Mouse (Mus musculus) liver, embryonic 11.5 days (tissue): ENCODE data around the gene Cfap46. TPM values are rescaled to one million over a fixed set of nuclear protein-coding genes. Genes with fewer than 3 reads are reported as not detected.

Experiments
- ATAC-seq: fragments of 200-750 bp; cut with Nextera tagmentation; replicated peaks from 2 replicates; pipeline ENCODE4 v1.8.0; 2017; ENCODE audit warnings: moderate number of reproducible peaks, mild to moderate bottlenecking, moderate TSS enrichment, moderate library complexity; ENCODE audit not compliant: low FRiP score
- DNase-seq: peaks from one replicate; pipeline ENCODE4 v3.0.0-alpha.2; 2017; ENCODE audit warnings: low spot score
- H3K27ac ChIP-seq: fragments of 300-500 bp; sonication (generic); 2 replicates; pipeline ENCODE4 v1.5.1; 2014; ENCODE audit warnings: mild to moderate bottlenecking, low read depth, low read length, control low read depth
- H3K27me3 ChIP-seq: fragments of 300-500 bp; sonication (generic); replicated peaks from 2 replicates; pipeline ENCODE4 v1.6.1; 2014; ENCODE audit warnings: low read length, mixed read lengths; ENCODE audit not compliant: control insufficient read depth, insufficient read depth
- H3K36me3 ChIP-seq: fragments of 300-500 bp; sonication (generic); 2 replicates; pipeline ENCODE4 v1.6.1; 2014; ENCODE audit warnings: mild to moderate bottlenecking, low read length, moderate library complexity, mixed read lengths; ENCODE audit not compliant: control insufficient read depth, insufficient read depth
- H3K4me1 ChIP-seq: fragments of 300-500 bp; sonication (generic); replicated peaks from 2 replicates; pipeline ENCODE4 v1.6.1; 2014; ENCODE audit warnings: low read length, mixed read lengths; ENCODE audit not compliant: control insufficient read depth, insufficient read depth
- H3K4me2 ChIP-seq: fragments of 300-500 bp; sonication (generic); 2 replicates; pipeline ENCODE4 v1.6.1; 2014; ENCODE audit warnings: mild to moderate bottlenecking, control low read depth, moderate library complexity
- H3K4me3 ChIP-seq: fragments of 300-500 bp; sonication (generic); 2 replicates; pipeline ENCODE4 v1.5.1; 2014; ENCODE audit warnings: low read depth, low read length, control low read depth
- H3K9ac ChIP-seq: fragments of 300-500 bp; sonication (generic); 2 replicates; pipeline ENCODE4 v1.6.1; 2014; ENCODE audit warnings: low read depth, low read length, control low read depth
- H3K9me3 ChIP-seq: fragments of 300-500 bp; sonication (generic); 2 replicates; pipeline ENCODE4 v1.6.1; 2016; ENCODE audit warnings: low read length, inconsistent platforms, mixed read lengths; ENCODE audit not compliant: control insufficient read depth
- WGBS: fragments of 180-500 bp; shearing (Covaris S2); extraction: QIAGEN DNeasy Blood & Tissue Kit; methylation state at CpG from one replicate; pipeline ENCODE4 v1.1.7; 2014; 5-methylcytosine and 5-hydroxymethylcytosine counted together
- polyA plus RNA-seq: library from polyadenylated mRNA; unstranded; fragments of >200 nt; fragmentation: Nextera tagmentation; extraction: Ambion mirVana; gene quantifications from 2 replicates; pipeline ENCODE4 v1.2.1, GENCODE M21; 2014

Cfap46 gene
- not detected in 2 replicates for polyA plus RNA-seq

- Histone ChIP-seq H3K36me3 (no peaks in the 10 kb centered on the region), H3K4me2 (peak within 1 kb of the TSS; percentile 79), H3K27me3 (peaks cover 5% of the 10 kb centered on the region; the same call in 1 of the 2 replicates), H3K9ac (peak within 1 kb of the TSS; percentile 23; the same call in 1 of the 2 replicates), H3K4me3 (peak within 1 kb of the TSS; percentile 60), H3K27ac (no peak within 1 kb of the TSS), H3K4me1 (no peaks in the 10 kb centered on the region), H3K9me3 (no peaks in the 10 kb centered on the region)
- 1% methylated on average over 31 of the region's 31 CpGs for WGBS
- DNase-seq (peak; percentile 70), ATAC-seq (peak; percentile 78)
Observed at GRCm38 (mm10) chr7:139683706-139684552, at the start of gene Cfap46. Gene Cfap46, minus strand, starts transcription at chr7:139683817.

DNA sequence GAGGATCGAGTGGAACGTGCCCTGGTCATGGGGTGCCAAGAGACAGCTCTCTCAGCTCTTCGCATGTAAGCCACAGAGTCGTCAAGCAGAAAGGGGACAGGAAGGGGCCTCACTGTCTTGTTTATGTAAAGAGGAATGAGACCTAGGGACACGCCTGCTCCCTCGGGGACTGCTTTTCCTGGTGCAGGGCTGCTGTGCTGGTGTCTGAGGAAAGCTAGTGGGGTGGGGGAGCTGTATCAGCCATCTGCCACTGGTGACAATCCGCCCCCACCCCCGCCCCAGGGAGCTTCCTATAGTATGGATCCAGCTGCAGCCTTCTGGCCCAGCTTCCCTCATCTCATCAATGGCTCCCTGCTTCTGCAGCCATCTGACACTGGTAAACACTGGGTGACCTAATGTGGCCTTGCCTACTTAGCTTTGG lies 47.7 kb upstream of the Cfap46 start:
- Histone ChIP-seq H3K27me3 (no peaks in the 10 kb centered on the region), H3K4me2 (no peak overlapping the region), H3K9ac (no peak overlapping the region), H3K9me3 (no peaks in the 10 kb centered on the region), H3K4me1 (no peaks in the 10 kb centered on the region; the same call in 1 of the 2 replicates), H3K27ac (no peak overlapping the region), H3K36me3 (no peaks in the 10 kb centered on the region), H3K4me3 (no peak overlapping the region)
- WGBS = 26% methylated on average over 8 of the region's 8 CpGs
- DNase-seq (no peak), ATAC-seq (0 out of 2 replicates have a peak, but pooled peaks have one; percentile 7)

GRCm38 (mm10) chr7:139727072-139727471 lies 43.5 kb upstream of the Cfap46 start:
- Histone ChIP-seq H3K36me3 (no peaks in the 10 kb centered on the region), H3K9ac (no peak overlapping the region), H3K4me3 (no peak overlapping the region), H3K4me1 (no peaks in the 10 kb centered on the region; the same call in 1 of the 2 replicates), H3K27ac (no peak overlapping the region), H3K4me2 (no peak overlapping the region), H3K9me3 (no peaks in the 10 kb centered on the region), H3K27me3 (no peaks in the 10 kb centered on the region)
- WGBS = 29% methylated on average over 3 of the region's 3 CpGs
- DNase-seq (no peak), ATAC-seq (no peak)

GRCm38 (mm10) chr7:139725641-139726040 lies 42.0 kb upstream of the Cfap46 start:
- H3K4me1 ChIP-seq = no peaks in the 10 kb centered on the region
- ATAC-seq = no peak

DNA sequence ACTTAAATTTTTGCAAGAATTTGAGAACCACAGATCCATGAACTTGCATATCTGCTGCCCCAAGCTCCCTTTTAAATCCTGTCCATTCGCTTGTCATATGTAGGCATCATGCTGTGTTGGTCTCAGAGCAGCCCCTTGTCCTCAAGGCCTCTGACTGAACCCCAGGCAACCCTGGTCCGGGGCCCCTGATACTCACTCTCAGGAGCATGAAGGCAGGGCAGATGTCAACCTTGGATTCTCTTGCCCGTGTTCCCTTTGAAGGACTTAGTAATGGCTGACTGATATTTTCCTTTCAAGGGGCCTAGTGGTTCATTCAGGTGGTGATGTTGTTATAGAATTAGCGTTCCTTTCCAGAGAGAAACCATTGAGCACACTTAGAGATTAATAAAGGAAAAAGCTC lies 40.4 kb upstream of the Cfap46 start:
- WGBS = 72% methylated on average over 4 of the region's 4 CpGs

More at GRCm38 (mm10) chr7:139725641-139726040, 42.0 kb upstream of the Cfap46 start:
- DNase-seq = no peak
- no peak overlapping the region for H3K27ac ChIP-seq
- 50% methylated on average over 1 of the region's 1 CpGs for WGBS
- H3K9ac ChIP-seq = no peak overlapping the region
- no peaks in the 10 kb centered on the region for H3K9me3 ChIP-seq
- no peak overlapping the region for H3K4me2 ChIP-seq
- no peaks in the 10 kb centered on the region for H3K27me3 ChIP-seq
- no peak overlapping the region for H3K4me3 ChIP-seq
- no peaks in the 10 kb centered on the region for H3K36me3 ChIP-seq

GRCm38 (mm10) chr7:139721196-139721595 lies 37.6 kb upstream of the Cfap46 start:
- no peak overlapping the region for H3K4me2 ChIP-seq
- H3K9ac ChIP-seq = no peak overlapping the region
- H3K27ac ChIP-seq = no peak overlapping the region
- H3K36me3 ChIP-seq = no peaks in the 10 kb centered on the region
- no peak overlapping the region for H3K4me3 ChIP-seq
- no peaks in the 10 kb centered on the region for H3K9me3 ChIP-seq
- no peaks in the 10 kb centered on the region for H3K27me3 ChIP-seq
- WGBS = 81% methylated on average over 2 of the region's 2 CpGs
- no peak for ATAC-seq
- H3K4me1 ChIP-seq = no peaks in the 10 kb centered on the region
- DNase-seq = no peak

More for the DNA sequence above, 40.4 kb upstream of the Cfap46 start:
- Histone ChIP-seq H3K9ac (no peak overlapping the region), H3K4me3 (no peak overlapping the region), H3K27ac (no peak overlapping the region), H3K9me3 (no peaks in the 10 kb centered on the region), H3K4me1 (no peaks in the 10 kb centered on the region), H3K36me3 (no peaks in the 10 kb centered on the region), H3K4me2 (no peak overlapping the region), H3K27me3 (no peaks in the 10 kb centered on the region)
- ATAC-seq (no peak), DNase-seq (no peak)

- ATAC-seq (no peak), DNase-seq (no peak)
- Histone ChIP-seq H3K27ac (no peak overlapping the region), H3K9ac (no peak overlapping the region), H3K27me3 (no peaks in the 10 kb centered on the region), H3K9me3 (no peaks in the 10 kb centered on the region), H3K4me3 (no peak overlapping the region), H3K36me3 (no peaks in the 10 kb centered on the region), H3K4me2 (no peak overlapping the region), H3K4me1 (no peaks in the 10 kb centered on the region)
- 72% methylated on average over 8 of the region's 8 CpGs for WGBS
Observed at GRCm38 (mm10) chr7:139717781-139718180, 34.2 kb upstream of the Cfap46 start.

DNA sequence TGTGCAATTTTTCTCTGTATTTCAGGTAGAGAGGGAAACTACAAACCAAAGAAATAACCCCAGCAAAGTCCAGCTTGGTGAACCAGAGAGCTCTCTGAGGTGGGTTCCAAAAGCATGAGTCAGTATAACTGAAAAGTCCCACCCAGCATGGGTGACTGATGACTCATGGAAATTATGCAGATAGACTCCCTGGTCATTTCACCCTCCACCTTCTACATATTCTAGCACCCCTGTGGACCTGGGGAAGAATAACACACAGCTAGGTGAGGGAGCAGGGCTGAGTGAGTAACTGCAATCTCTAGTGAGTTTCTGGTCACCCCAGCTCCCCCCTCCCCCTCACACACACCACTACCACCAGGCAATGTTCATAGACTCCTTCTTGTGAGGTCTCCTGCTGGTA lies 28.2 kb upstream of the Cfap46 start:
- no peak overlapping the region for H3K4me3 ChIP-seq
- H3K4me2 ChIP-seq = no peak overlapping the region
- H3K9ac ChIP-seq = no peak overlapping the region
- no peaks in the 10 kb centered on the region for H3K4me1 ChIP-seq
- ATAC-seq (no peak), DNase-seq (no peak)
- H3K36me3 ChIP-seq = no peaks in the 10 kb centered on the region
- H3K9me3 ChIP-seq = no peaks in the 10 kb centered on the region
- no peaks in the 10 kb centered on the region for H3K27me3 ChIP-seq
- H3K27ac ChIP-seq = no peak overlapping the region
